Mouse (Mus musculus): ENCODE measurements around the gene Kpna4.

GRCm38 (mm10) chr3:69140851-69141250, 13.9 kb upstream of the Kpna4 start:
- no peak for TF ChIP-seq CTCF (IDR thresholded peaks at IDR 0.05; ENCODE audit: extremely low read depth, insufficient read length, insufficient replicate concordance, low read depth, low read length)
- TF ChIP-seq POLR2A (IDR thresholded peaks at IDR 0.05; ENCODE audit: low read depth, low read length): no peak
